Mouse (Mus musculus): ENCODE data around the gene Mroh2a.

GRCm38 (mm10) chr1:88223591-88223990 is 3.2 kb upstream of the Mroh2a start:
- TF ChIP-seq CTCF (IDR thresholded peaks at IDR 0.05; ENCODE audit: insufficient read depth, low read depth, low read length) (no peak), POLR2A (IDR thresholded peaks at IDR 0.05; ENCODE audit: insufficient read depth, low read depth, low read length) (no peak)

All from olfactory bulb, adult 2 months (tissue).